Mouse (Mus musculus) mouse trophoblast stem cell (cell line): Measurements from ENCODE around the gene Ajap1.

Source experiments
- in situ Hi-C, 2 experiments: fragments of 300-500 bp; cut with MseI, MboI; formaldehyde crosslinking; loops; 2 replicates in 1 of 2; 3 replicates in 1 of 2; pipeline ENCODE4 v1.15.1; 2025

Gene Ajap1

GRCm38 (mm10) chr4:153451516-153451915 is 31.1 kb downstream of the Ajap1 start:
- in situ Hi-C loops: no loop called here

GRCm38 (mm10) chr4:153442522-153442921 is 40.1 kb downstream of the Ajap1 start:
- in situ Hi-C loops: no loop called here

GRCm38 (mm10) chr4:153439868-153440267 is 42.7 kb downstream of the Ajap1 start:
- in situ Hi-C loops: no loop called here

GRCm38 (mm10) chr4:153439031-153439430 is 43.6 kb downstream of the Ajap1 start:
- in situ Hi-C loops: no loop called here

DNA sequence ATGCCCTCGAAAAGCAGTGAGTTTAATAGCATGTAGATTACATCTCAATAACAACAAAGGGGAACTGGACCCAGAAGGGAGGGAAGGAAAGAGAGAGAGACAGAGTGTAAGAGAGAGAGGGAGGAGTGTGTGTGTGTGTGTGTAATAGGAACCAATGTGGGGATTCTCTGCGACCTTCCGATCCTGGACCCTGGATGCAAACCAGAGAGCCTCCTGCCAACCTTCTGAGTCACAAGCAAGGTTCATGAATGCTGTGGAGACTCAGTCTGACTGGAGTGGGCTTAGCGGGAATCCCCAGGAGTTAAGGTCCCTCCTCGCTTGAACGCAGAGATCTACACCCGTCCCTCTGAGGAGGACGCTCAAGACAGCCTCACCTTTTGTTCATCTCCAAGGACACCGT is 45.4 kb downstream of the Ajap1 start:
- in situ Hi-C loops: no loop called here

DNA sequence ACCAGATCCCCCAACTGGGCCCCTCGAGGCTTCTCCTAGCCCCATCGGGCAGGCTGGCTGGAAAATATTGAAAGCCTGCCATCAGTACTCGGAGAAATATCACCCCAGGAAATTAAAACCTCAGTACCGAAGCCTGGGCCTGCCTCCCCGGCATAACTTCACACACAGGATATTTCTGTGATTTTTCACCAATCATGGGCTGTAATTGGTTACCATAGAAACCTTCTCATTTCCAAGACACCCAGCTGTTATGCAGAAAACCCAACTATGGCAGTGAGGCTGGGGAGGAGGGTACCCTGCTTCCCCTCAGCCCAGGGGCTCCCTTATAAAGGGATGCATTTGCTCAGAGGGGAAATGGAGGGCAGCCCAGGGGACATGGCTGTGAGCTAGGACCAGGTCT is 46.7 kb downstream of the Ajap1 start:
- in situ Hi-C loops: no loop called here

DNA sequence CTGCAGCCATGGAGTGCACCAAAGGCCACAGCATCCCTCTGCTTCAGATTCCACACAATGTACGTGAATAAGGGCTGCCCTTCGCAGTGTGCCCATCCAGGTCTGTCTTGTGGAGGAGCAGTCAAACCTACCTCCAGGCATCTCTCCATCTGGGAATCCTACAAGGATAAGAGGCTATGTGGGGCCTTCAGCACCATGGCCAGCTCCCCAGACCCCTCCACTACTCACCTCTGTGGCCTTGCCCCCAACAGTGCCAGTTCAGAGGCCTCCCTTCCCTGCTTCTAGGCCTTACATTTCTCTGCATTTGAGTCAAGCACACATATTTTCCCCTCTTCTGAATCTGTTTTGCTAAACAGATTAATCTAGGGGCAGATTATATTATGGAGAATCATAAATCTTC is 52.6 kb downstream of the Ajap1 start:
- in situ Hi-C loops: no loop called here

DNA sequence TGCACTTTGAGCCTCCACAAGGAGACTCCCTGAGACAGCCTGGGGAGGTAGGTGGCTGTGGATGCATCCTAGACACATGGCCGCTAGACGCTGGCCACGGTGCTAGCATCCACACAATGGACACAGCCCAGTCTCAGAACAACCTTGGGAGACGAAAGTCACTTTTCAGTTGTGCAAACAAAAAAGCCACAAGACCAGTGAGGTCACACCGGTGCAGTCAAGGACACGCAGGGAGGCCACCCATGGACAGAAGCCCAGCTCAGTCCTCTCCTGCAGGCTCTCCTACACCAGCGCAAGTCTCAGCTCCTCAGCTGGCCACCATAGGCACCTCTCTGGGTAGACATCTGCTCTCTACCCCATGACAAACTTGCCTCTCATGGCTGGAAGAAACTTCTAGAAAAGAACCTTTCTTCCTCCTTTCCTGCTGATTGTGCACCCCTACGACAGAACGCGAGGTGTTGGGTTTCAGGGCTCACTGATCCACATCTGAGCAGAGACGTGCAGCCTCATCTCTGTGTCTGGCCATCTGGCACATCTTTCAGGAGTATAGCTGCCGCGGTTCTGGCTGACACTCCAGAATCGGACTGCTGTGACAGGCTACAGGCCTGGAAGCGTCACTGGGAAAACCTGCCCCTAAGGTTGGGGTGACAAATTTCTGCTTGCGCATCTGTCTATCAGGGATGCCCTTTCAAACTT is 56.5 kb downstream of the Ajap1 start:
- in situ Hi-C loops: no loop called here

- in situ Hi-C loops: no loop called here
Measured at GRCm38 (mm10) chr4:153424324-153424723, 58.3 kb downstream of the Ajap1 start.

GRCm38 (mm10) chr4:153417926-153418325 is 64.7 kb downstream of the Ajap1 start:
- in situ Hi-C loops: no loop called here

- in situ Hi-C loops: no loop called here
Measured at GRCm38 (mm10) chr4:153417164-153417896, 65.3 kb downstream of the Ajap1 start.

DNA sequence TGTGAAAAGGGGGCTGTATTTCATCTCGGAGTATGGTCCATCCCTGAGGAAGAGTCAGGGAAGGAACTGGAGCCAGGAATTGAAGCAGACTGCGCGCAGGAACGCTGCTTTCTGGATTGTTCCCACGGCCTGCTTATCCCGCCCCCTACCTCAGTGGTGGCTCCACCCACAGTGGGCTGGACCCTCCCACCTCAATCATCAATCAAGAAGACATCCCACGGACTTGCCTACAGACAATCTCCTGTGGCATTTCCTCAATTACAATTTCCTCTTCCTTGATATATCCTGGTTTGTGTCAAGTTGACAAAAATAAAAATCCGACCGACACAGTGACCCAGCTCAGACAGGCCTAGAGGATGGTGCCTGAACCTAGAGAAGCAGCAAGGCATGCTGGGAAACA is 66.5 kb downstream of the Ajap1 start:
- in situ Hi-C loops: no loop called here

GRCm38 (mm10) chr4:153398421-153398820 is 84.2 kb downstream of the Ajap1 start:
- in situ Hi-C loops: no loop called here

DNA sequence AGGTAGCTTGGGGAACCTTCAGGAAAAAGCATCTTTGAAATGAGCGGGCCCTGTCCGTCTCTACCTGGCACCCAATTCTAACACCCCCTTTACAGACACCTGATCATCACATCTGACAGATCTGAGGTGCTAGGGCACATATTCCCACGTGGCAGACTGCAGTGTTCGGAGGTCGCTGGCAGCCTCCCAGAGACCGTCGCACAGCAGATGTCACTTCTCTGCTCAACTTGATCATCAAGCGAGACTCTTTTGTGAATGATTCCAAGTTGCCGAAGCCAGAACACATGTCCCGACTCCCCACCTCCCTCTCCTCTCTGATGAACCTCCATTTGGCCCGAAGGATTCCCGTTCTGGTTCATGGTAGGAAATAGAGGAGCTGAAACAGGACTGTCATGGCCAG is 95.1 kb downstream of the Ajap1 start:
- in situ Hi-C loops: no loop called here

DNA sequence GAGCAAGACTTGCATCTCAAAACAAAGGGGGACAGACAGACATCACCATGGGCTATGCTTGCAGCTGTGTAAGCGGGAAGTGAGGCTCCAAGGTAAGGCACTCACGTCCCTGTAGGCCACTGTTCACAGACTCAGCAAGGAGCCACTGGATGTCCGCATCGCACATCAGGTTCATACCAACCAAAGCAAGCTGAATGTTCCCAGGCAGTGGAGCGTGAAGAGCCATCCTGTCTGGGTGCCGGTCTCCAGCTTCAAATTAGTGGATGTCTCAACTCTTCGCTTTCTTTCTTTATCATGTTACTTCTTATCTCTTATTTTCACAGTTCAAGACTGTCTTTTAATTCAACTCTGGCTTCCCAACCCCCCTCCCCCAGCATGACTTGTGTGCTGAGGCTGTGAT is 101.2 kb downstream of the Ajap1 start:
- in situ Hi-C loops: no loop called here

- in situ Hi-C loops: no loop called here
Measured at GRCm38 (mm10) chr4:153380885-153381284, 101.7 kb downstream of the Ajap1 start.

- in situ Hi-C loops: no loop called here
Measured at GRCm38 (mm10) chr4:153377981-153378380, 104.6 kb downstream of the Ajap1 start.

- in situ Hi-C loops: no loop called here
Measured at GRCm38 (mm10) chr4:153374233-153374632, 108.4 kb downstream of the Ajap1 start.

DNA sequence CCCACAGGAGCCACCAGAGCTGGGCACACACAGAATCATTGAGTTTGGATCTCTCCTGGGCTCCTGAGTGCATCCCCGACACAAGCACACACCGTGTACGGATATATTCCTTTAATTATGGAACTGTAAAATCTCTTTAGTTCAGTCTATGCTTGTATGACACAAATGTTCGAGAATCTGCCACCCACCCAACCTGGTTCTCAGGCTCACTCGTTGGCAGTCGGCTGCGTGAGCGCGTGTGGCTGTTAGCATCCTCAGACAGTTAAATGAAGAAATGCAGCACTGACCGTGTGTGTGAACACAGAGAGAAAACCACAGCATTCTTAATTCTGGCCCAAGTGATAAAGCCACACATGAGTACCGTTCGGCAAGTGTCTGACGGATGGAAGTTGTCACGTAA is 109.5 kb downstream of the Ajap1 start:
- in situ Hi-C loops: no loop called here

- in situ Hi-C loops: no loop called here
Measured at GRCm38 (mm10) chr4:153368620-153369159, 113.9 kb downstream of the Ajap1 start.

GRCm38 (mm10) chr4:153360868-153361545 is 121.6 kb downstream of the Ajap1 start:
- in situ Hi-C loops: no loop called here

- in situ Hi-C loops: no loop called here
Measured at GRCm38 (mm10) chr4:153358243-153358550, 124.4 kb downstream of the Ajap1 start.
